Mouse (Mus musculus): ENCODE results near the gene Mobp. TPM values are rescaled to one million over a fixed set of nuclear protein-coding genes. Genes with fewer than 3 reads are reported as not detected.

The Mobp gene
- total RNA-seq, 2 experiments from 2014 or later = 382 to 439 TPM

DNA sequence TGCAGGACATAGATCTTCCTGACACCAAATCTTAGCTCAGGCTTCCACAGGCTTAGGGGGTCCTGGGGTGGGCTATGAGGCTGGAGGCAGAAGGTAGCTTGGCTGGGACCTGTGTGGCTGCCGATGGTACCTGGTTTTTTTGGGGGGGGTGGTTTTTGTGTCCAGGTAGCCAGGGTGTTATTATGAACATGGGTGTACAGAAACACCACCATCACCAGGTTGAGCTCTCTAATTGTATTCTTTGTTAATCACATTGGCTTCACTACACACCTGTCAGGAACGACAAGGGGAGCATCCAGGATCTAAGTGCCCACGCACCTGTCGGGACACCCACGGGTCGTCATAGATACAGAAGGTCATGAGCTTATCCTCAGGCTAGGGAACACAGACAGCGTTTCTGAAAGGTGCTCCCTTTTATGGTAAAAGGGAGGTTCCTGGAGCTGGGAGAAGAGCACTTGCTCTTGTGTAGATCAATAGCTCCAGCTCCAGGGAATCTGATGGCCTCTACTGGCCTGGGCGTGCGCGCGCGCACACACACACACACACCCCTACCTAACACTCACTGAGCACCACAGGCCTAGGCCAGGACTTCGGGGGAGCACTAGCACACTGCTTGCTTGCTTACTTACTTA lies 14.9 kb upstream of the Mobp start:
- DNase-seq (ENCODE audit: low spot score in 2 of 2) = no peak

DNA sequence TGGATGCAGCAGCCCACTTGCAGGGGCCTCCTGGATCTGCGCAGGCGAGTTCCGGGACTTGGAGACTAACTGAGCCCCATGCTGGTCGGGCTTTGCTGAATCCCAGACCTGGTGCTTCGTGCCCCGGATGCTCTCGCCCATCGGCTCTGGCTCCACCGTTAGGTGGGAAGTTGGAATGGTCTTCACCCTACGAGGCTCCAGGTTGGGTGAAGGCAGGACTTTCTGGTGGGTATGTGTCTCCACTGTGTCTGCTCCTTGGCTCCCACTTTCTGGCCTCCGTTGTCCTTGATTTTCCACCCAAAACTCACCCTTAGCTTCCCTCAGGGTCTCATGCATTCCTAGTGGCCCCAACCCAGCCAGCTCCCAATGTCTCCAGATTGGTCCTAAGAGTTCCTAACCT lies 14.1 kb upstream of the Mobp start:
- DNase-seq (ENCODE audit: low spot score in 2 of 2) = no peak

DNA sequence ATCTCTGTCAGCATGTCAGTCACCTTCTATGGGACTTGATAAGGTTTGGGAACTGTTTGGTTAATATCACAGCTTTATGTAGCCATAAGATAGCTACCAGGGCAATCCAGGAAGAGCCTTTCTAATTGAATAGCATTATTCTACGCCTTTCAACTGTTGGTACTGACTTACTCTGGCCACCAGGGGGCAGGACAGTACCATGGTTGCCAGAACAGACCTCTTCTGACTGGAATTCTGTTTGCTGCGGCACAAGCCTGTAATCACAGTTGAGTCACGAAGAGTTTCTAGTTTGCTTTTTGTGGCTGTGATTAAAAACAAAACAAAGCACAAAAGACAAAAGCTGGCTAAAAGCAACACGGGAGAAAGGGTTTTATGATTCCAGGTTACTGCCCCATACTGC lies 8.9 kb upstream of the Mobp start:
- peak; percentile 63 to 89 for DNase-seq (ENCODE audit: low spot score in 2 of 2)

DNA sequence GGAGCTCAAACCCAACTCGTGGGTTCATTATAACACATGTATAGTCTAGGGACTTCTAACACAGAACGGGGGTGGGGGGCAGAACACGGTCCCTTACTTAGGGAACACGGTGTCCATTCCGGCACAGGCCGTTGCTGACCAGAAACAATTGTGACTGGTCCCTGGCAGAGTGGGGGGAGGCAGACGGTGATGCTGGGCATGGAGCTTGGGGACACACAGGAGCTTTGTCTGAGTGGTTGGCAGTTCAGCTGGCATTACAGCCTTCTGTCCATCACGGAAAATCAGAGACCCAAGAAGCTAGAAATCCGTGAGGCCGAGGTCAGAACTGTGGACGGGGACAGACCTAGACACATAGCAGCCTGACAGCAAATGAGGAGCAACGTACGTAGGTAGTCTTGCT lies 5.0 kb upstream of the Mobp start:
- peak in 1 of 2 experiments; percentile 57 for DNase-seq (ENCODE audit: low spot score in 2 of 2)

DNA sequence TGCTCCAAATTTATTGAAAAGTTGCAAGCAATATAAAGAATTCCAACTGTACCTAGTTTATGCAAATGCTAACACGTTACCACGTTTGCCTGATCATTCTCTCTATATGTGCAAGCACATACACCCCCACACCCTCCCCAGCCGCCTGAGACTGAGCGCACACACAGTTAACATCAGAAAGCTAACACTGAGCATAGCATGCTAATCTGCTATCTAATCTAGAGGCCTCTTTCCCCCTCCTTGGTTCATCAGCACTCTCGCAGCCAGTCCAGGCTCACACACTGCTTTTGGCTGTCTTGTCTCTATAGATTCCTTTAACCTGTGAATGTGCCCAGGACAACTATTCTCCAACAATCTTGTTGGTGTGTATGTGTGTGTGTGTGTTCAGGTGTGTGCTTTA lies 1.6 kb downstream of the Mobp start:
- no peak for DNase-seq (ENCODE audit: low spot score in 2 of 2)

DNA sequence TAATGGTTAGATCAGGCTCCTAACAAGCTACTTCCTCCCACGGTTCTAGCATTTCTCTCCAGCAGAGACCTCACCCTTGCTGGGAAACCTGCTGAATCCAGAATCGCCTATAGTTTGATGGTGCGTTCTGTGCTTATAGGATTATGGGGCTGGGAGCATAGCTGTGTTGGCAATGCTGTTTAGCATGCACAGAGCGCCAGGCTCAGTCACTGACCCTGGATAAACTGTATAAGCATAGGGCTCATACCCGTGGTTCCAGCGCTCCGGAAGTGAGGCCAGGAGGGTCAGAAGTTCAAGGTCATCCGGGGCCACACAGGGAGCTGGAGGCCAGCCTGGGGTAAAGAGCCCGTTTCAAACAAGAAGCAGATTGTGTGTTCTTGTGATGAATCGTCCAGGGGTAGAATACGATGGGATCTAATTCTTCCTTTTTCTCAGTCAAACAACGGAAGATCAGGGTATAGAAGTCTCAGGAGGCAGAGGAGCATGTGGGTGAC lies 2.4 kb downstream of the Mobp start:
- DNase-seq (ENCODE audit: low spot score in 2 of 2) = no peak

DNA sequence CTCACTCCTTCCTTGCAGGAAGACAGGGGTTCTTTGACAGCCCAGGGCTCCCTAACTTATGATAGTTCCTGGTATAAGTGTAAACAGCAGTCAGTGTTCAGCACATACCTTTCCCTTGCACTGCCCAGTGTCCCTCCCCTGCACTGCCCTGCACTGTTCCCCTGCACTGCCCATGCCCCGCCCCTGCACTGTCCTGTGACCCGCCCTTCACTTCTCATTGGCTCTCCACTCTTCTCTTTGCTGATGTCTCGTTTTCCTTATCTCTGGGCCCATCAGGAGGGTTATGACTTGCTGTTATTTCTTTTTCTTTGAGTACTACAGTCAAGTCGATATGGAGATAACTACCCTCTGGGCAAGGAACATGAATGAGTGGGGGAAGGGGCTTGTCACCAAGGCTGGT lies 8.5 kb downstream of the Mobp start:
- no peak for DNase-seq (ENCODE audit: low spot score in 2 of 2)

DNA sequence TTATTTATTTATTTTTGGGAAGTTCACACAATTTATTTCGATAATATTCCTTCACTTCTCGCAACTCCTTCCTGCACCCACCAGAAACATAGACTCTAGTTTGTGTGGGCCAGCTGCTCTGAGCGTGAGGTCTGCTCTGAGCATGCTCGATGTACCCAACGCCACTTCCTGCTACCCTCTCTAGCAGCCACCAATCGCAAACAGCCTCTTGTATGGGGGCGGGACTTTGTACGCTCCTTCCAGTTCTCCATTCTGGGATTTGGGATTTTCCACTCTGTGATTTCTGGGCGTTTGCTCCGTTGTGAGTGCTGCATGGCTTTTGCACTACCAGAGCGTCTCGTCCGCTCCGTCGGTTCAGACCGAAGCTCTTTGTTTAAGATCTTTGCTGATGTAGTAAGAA lies 14.4 kb downstream of the Mobp start:
- no peak for DNase-seq (ENCODE audit: low spot score in 2 of 2)

DNA sequence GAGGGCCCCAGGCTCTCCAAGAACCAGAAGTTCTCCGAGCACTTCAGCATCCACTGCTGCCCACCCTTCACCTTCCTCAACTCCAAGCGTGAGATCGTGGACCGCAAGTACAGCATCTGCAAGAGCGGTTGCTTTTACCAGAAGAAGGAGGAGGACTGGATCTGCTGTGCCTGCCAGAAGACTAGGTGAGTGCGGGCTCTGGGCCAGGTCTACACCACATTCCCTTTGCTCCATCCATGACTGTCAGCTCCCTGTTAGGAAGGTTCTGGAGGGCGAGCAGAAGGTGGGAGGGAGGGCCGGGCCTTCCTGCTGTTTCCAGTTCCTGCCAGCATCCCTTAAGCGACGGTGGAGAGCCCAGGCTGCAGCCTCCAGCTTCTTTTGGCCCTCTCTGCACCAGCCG lies 18.3 kb downstream of the Mobp start:
- DNase-seq (ENCODE audit: low spot score in 2 of 2) = no peak

DNA sequence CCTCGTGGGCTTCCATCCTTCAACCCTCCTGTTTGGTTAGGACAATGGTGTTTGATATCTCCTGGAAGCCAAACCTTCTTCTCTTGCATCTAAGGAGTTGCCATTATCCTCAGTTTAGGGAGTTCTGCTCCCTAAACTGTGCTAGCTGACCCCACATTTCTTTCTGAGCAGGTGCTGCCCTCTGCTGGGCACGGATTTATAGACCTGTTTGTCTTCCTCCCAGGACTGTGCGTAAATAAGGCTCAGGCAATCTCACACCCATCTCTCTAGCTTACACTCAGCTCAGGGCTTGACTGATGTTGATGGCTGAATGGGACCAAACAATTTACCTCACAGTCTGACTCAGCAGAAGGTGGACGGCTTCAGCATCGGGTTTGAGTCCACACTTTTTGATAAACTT lies 21.8 kb downstream of the Mobp start:
- DNase-seq (ENCODE audit: low spot score in 2 of 2) = peak in 1 of 2 experiments; percentile 83

DNA sequence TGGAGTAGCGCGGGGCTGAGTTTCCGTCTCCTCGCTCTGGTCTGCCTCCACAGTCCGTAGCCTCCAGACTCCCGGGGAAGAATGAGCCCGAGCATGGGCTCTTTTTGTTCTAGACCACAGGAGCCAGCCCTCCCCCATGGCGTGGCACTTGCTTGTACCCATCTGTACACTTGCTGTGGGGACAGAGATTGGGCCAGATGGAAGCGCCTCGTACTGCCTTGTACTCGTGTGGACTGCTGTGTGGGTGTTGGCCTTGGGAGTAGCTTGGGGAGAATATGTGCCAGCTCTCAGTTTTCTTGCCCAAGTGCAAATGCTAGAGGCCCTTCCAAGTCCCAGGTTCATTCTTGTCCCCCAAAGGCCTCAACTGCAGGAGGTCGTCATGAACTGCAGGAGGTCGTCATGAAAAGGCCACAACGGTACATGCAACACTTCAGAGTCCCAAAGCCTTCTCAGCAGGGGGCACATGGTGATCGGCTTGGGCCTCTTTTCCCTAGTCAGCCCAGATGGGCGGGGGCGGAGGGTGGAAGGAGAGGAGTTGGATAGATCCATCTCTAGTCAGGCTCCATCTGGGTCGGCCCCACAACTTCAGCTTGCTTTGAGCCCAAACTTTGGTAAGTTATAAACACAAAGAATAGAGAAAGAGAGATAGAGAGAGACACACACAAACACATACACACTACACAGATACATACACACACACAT lies 25.1 kb downstream of the Mobp start:
- peak; percentile 51 to 67 for DNase-seq (ENCODE audit: low spot score in 2 of 2)

DNA sequence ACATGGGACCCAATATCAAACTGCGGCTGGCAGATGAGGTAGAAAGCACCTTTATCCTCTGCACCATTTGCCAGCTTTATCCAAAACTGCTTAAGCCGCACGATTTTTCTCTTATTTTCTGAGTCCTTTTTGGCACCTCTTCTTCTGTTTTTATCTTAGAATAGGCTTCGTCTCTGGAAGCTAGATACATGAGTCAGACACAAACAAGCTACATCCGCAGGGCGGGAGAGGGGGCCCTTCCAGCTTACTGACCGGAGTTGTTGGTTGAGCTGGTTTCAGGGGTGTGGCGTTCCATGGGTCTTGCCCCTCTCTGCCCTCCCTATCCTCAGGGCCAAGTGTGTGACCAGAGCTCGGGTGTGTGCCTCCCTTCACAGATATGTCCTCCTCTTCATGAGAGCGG lies 29.3 kb downstream of the Mobp start:
- no peak for DNase-seq (ENCODE audit: low spot score in 2 of 2)

DNA sequence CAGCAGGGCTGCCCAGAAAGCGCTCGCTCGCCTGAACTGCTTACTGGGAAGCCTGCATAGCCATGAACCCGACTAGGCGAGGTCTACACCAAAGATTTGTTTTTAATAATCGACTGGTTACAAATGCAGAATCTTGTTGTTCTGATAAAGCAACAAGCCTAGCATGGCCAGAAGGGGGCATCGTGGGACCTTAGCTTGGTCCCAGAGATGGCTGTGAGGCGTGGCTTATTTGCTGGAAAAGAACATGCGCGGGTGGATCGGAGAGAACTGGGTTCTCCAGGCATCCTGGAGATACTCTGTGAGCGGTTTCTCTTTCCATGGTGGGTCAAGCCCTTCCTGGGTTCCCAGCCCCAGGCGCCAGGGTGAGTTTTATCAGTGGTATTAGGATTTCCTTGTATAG lies 35.0 kb downstream of the Mobp start:
- peak; percentile 58 to 87 for DNase-seq (ENCODE audit: low spot score in 2 of 2)

DNA sequence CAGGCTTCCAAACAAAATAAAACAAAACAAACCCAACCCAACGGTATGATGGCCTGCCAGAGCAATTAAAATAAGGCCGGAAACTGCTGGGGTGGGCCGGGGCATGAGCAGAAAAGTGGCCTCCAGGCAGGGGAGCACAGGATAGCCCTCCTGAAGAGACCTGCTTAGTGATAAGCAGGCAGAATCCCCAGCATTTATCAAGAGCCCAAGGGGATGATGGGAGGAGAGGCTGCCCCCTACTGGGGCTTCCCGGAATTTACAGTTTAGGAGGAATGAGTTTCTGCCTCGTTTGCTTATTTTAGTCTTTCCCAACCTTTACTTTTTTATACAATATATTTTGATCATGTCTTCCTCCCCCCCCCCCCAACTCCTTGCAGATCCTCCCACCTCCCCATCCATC lies 37.3 kb downstream of the Mobp start:
- DNase-seq (ENCODE audit: low spot score in 2 of 2) = no peak

DNA sequence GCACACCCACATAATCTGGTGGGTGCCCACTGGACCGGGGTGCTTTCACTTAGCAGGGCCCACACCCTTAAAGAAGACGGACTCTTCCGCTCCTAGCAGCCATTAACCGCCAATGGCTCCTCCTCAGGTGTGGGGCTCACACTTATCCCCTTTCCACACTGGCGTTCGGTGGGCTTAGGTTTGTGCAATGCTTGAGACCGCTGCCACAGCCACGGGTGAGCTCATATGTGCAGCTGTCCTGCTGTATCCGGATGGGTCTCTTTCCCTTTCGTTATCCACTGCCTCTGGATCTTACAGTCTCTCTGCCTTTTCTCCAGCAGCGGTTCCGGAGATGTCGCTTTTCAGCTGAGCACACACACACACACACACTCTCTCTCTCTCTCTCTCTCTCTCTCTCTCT lies 41.4 kb downstream of the Mobp start:
- DNase-seq (ENCODE audit: low spot score in 2 of 2) = no peak

DNA sequence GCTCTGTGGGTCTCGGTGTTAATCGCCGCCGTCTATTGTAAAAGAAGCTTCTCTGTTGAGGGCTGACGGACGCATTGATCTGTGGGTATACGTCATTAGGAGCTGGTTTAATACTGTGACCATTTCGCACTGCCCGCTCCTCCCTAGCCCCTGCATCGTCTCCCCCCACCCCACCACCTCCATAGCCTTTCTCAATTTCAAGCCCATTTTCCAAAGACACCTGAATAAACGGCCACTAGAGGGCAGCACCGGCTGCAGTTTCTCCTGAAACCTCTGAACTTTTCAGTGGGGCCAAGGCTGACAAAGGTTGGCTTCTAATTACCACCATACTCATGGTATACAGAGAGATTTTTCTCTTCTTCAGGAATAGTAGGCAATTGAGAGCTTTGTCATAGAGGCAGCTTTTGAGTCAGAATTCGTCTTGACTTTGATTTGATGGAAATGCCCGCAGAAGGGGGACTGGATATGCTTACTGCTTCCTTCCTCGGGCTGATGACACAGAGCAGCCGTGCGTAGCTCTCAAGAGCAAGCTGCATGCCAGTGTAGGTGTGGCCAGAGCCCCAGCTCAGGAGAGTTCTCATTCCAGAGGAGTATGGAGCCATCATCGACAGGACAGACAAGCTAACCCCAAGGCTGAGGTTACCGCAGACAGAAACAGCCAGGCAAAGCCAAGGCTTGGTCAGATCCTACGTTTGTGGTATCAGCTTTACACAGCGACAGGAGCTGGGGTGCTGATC lies 42.0 kb downstream of the Mobp start:
- peak; percentile 76 to 96 for DNase-seq (ENCODE audit: low spot score in 2 of 2)

DNA sequence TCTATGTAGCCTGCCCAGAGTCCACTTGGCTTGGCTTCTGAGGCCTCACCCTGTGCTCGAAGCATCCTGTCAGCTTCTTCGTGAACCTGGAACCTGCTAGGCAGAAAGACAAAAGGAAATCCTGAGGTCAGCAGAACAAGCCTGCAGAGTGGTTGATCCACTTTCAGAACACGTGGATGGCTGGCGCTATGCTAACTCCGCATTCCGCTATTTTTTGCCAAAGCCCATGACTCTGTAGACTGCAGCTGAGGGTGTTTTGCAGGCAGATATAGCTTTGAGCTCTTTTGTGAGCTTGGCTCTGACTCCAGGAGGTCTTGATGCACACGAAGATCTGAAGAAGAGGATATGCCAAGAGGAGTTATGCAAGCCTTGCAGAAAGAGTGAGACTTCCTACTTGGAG lies 43.2 kb downstream of the Mobp start:
- DNase-seq (ENCODE audit: low spot score in 2 of 2) = no peak

DNA sequence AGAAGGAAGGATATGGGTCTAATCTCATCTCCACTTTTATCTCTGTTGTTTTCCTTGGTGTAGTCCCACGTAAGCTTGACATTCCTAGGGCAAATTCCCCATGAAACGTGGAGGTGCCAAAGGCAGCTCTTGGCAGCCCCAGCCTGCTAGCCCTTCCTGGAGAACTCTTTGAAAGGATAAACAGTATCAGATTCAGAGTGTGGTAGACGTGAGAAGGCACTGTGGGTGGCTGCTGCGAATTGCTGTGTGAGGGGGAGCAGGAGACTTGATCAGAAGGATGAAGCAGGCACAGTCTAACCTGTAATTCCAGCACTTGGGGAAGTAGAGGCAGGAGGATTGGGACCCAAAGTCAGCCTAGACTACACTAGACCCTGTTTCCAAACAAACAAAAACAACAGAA lies 51.4 kb downstream of the Mobp start:
- DNase-seq (ENCODE audit: low spot score in 2 of 2) = no peak

DNA sequence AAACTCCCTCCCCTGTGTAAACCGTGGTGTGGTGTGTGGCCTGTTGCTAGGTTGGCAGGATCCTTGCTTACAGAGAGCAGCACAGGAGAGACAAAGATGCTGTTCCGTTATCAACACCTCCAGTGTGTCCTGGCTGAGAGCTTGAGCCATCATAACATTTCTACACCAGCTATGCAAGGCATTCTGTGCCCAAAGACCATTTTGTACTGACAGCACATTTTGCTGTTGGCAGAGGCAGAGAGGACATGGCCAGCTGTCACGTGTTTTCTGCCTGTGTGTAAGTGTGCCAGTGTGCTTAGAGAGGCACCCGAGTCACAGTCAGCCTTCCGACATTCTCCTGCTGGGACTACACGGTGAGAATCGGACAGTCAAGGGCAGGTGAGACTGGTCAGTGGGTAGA lies 52.2 kb downstream of the Mobp start:
- DNase-seq (ENCODE audit: low spot score in 2 of 2) = no peak

DNA sequence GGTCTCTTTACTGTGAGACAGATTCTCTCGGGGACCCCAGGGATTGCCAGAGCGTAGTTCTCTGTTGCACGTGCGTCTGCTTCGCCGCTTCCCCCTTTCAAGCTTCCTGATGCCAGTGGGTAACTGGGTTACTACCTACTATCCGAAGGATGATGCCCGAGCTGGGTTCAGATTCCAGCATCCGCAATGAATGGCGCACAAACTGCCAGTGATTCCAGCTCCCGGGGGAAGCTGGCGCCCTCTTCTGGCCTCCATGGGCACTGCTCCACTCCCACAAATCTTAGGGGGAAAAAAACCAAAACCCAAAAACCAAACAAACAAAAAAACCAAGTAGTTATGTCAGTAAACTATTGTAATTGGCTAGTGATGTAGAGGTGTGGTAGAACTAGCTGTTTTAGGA lies 53.2 kb downstream of the Mobp start:
- peak in 1 of 2 experiments; percentile 61 for DNase-seq (ENCODE audit: low spot score in 2 of 2)

DNA sequence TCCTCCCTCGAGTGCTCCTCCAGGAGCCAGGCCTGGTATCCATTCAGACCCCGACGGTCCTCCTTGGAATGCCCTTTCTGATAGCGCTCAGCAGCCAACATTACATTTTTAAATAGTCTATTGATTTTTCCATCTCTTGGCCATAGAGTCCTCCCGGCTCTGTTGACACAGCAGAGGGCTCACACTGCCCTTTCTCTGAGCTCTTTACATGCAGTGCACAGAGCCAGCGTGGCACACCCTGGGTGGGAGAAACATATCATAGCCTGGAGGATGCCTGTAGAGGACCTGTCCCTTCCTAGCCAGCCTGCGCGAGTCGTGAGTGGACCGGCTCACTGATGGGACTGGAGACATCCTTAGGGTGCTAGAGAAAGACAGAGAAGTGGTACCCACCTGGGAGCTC lies 54.4 kb downstream of the Mobp start:
- DNase-seq (ENCODE audit: low spot score in 2 of 2) = no peak

DNA sequence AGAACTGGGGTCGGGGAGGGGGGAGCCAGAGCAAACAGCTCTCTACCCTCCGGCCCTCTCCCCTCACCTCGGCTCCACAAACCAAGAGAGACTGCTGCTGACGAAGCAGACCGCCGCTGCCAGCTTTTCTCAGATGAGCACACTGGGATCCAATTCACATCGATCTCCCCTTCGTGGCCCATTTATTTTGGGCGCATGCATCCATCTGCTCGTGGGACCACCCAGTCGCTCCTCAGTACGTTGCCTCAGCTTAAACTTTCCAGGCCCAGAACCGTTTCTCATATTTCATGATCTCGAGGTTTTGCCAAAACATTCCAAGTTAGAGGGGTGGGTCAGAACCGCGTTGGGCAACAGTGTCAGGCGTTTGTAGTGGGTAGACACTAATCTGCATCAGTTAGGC lies 57.4 kb downstream of the Mobp start:
- DNase-seq (ENCODE audit: low spot score in 2 of 2) = no peak
